Mouse (Mus musculus) left cerebral cortex, adult 2 months (tissue): ENCODE results near the gene Btla. TPM values are rescaled to one million over a fixed set of nuclear protein-coding genes. Genes with fewer than 3 reads are reported as not detected.
A peak's percentile ranks its signal among the peaks of the same experiment; 100 is the strongest.

ENCODE experiments used
- DNase-seq, 2 experiments: peaks; one replicate each; pipeline ENCODE4 v3.0.0; 2021 to 2022; ENCODE audit warnings: low spot score in 2 of 2, mixed read lengths in 1 of 2; ENCODE audit errors: extremely low spot score in 1 of 2
- H3K27ac ChIP-seq: fragments of 200-600 bp; 2 replicates; pipeline ENCODE4 v1.8.1; 2022
- H3K4me3 ChIP-seq: fragments of 200-600 bp; 2 replicates; pipeline ENCODE4 v1.8.1; 2022
- CTCF ChIP-seq: fragments of 200-600 bp; IDR thresholded peaks from 2 replicates; pipeline ENCODE4 v1.8.1; 2022; ENCODE audit warnings: antibody characterized with exemption, mild to moderate bottlenecking, moderate library complexity
- intact Hi-C: fragments of 180-260 bp; cut with DNase I; formaldehyde crosslinking; loops from one replicate; pipeline ENCODE4 v1.15.1; 2025
- long read RNA-seq, 2 experiments: library from polyadenylated mRNA; stranded (forward); transcript quantifications; one replicate each; pipeline ENCODE4 v2.0.0; 2021; ENCODE audit warnings: borderline mapping rate in 2 of 2
- total RNA-seq, 2 experiments: library from RNA; stranded (reverse); gene quantifications; 2 replicates each; pipeline ENCODE4 v1.2.3; 2021

The Btla gene
- under 1 TPM; 0.28 to 0.54 TPM for total RNA-seq
- long read RNA-seq, experiment 1 = 0 reads
- long read RNA-seq, experiment 2 = 0 reads

DNA sequence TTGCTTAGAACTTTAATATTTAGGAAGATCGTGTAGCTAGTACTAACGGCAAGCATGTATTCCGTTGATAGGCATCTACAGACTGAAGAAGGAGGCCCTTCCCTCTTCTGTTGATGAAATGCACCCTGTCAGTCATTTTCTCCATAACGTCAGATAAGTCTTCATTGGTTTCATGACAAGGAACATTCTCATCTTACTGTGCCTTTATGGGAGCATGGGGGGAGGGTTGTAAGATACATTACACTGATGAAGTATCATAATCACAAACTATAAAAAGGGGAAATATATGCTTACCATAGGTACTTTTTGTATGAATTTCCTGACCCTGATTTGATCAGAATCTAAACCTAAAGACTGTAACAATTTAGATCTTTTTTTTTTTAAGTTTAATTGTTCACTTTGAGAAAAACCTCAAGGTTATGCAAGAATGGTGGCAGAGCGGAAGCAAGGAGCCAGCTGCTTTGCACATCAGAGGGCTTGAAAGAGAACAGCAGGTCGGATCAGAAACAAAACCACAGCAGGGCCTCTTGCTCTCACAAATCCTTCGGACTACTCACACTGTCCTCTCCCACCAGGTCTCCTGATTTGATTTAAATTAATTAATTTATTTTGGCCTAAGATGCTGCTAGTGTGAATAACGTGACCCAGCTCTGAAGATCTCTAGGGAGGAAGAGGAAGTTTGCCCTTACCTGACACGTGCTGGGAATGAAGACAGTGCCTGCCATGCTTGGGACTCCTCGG lies at the start of gene Btla:
Gene Btla, plus strand, starts transcription at position 668 of the 741 bp plus-strand sequence.
- Histone ChIP-seq H3K27ac (no peak within 1 kb of the TSS), H3K4me3 (no peak within 1 kb of the TSS)
- DNase-seq = no peak
- intact Hi-C loops = no loop called here
- no peak for TF ChIP-seq CTCF

DNA sequence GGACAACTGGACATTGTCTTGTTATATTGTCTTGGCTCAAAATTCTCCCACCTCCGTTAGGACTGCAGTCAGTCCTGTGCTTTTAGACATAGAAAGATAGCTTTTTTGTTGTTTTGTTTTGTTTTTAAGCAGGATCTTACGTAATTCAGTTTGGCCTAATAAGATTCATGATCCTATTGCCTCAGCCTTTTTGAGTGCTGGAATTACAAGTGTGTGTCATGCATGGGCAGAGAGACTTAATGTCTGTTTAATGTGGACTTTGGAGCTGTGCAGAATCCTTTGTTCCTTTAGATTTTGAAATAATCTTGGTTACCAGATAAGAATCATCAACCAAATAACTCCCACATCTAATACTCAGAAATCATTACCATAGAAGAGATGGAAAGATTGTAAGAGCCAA lies 45.6 kb upstream of the Btla start:
- TF ChIP-seq CTCF = no peak
- Histone ChIP-seq H3K4me3 (no peak overlapping the region), H3K27ac (no peak overlapping the region)
- DNase-seq = no peak
- intact Hi-C loops = no loop called here

DNA sequence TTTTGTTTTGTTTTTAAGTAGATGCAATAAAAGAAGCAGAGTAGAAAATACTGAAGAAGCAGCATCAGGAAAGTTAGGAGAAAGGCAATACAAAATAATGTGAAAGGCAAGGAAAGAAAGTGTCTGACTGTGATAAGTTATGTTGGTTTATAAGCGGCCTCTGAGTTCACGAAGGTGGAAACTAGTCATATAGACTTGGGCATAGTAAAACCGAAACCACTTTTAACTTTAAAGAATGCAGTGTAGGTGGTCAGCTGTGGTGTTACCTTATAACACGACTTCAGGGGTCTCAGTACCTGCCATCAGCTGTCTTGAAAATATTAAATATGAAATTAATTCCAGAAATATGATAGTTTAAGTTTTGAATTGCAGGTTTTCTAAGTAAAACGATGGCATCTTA lies 42.3 kb upstream of the Btla start:
- DNase-seq = no peak
- Histone ChIP-seq H3K27ac (no peak overlapping the region), H3K4me3 (no peak overlapping the region)
- intact Hi-C loops = no loop called here
- no peak for TF ChIP-seq CTCF

DNA sequence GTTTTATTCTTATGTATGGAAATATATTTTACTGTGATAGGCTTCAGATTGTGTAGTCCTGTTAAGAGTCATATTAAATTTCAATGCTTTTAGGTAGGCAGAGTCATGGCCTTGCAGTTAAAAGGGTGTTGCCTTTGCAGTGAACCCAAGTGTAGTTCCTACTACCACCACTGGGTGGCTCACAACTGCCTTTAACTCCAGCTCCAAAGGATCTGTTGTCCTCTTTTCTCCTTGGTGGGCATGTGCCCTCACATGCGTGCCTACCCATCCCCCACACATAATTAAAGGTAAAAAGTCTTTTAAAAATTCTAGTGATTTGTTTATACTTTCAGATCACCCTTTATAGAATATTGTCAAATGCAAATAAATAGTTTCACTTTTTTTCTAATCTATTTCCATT lies 31.5 kb upstream of the Btla start:
- intact Hi-C loops = no loop called here
- peak; percentile 98 for TF ChIP-seq CTCF
- Histone ChIP-seq H3K27ac (no peak overlapping the region), H3K4me3 (no peak overlapping the region)
- peak; percentile 71 to 77 for DNase-seq

DNA sequence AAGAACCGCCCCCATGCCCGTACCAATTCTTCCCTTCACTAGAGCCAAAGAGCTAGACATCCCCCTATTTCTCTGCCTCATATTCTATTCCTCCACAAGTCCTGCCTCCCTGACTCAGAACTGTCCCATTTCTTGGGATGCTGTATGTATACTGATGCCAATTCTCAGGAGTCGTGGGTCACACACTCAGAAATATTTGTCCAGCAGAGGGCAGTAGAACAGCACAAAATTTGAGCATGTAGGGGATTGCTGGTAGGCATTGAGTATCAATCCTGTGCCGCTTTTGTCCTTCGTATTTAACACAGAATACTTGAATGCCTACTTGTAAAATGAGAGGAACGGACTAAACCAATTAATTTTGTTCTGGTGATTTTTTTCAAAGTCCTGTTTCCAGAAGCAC lies 27.3 kb upstream of the Btla start:
- Histone ChIP-seq H3K4me3 (no peak overlapping the region), H3K27ac (no peak overlapping the region)
- DNase-seq = peak; percentile 52 to 61
- intact Hi-C loops = loop anchor here (1.0 to 5.0 kb wide), 4 partner anchors 216 to 480 kb away; no protein-coding TSS in a partner anchor
- TF ChIP-seq CTCF = peak; percentile 69

DNA sequence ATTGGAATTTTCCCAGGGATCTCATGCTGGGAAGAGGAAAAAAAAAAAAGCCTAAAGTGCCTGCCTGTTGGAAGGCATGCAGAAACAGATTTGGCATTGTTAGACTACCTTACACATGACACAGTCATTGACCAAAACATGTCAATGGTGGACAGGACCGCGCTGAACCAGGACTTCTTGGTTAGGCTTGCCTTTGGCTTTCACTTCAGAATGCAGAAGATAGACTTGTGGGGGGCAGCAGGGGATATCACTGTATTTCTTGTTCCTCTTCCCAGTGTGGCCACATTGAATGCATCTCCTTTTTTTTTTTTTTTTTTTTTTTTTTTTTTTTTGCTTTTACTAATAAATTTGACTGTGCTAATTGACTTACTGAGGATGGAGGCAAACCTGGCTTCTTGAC lies 22.7 kb upstream of the Btla start:
- no peak for DNase-seq
- H3K27ac ChIP-seq = no peak overlapping the region
- H3K4me3 ChIP-seq = no peak overlapping the region
- TF ChIP-seq CTCF = no peak
- intact Hi-C loops = no loop called here

DNA sequence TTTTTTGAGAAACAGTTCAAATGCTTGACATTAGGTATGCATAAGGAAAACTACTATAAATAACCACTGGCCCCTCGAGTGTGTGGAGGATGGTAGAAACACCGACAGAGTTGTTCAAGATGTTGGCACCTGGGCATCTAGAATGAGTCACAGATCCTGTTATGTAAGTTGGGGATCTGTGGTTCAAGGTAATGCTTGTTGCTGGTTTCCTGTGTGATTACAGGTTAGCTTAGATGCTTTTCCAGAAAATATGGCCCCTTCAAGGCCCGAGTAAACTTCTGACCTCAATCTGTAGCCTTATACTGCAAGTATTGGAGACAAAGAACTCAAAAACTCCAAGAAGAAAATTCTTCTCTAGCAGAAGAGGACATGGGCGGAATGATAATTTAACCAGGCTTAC lies 19.7 kb upstream of the Btla start:
- H3K27ac ChIP-seq = no peak overlapping the region
- no peak for TF ChIP-seq CTCF
- intact Hi-C loops = no loop called here

DNA sequence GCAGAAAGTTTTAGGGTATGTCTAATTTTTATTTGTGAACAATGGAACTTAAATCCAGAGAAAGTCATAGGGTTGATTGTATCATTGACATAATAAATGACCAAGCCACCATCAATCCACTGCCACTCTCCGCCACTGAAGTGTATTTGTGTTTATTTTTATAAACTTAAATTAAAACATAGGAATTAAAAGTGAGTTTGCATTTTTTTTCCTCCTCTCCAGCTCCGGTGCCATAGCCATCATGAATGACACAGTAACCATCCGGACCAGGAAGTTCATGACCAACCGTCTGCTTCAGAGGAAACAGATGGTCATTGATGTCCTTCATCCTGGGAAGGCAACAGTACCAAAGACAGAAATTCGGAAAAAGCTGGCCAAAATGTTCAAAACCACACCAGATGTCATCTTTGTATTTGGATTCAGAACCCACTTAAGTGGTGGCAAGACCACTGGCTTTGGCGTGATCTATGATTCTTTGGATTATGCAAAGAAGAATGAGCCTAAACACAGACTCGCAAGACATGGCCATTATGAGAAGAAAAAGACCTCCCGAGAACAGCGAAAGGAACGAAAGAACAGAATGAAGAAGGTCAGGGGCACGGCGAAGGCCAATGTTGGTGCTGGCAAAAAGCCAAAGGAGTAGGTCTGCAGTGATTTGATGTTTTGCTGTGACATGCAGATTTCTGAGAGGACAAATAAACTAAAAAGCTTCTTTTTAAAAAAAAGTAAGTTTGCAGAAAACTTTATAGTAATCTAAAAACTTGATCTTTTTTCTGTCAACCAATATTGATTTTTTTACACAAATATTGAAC lies 19.1 kb upstream of the Btla start:
- TF ChIP-seq CTCF = no peak
- Histone ChIP-seq H3K27ac (no peak overlapping the region), H3K4me3 (no peak overlapping the region)
- DNase-seq = no peak
- intact Hi-C loops = no loop called here

More for the DNA sequence above, 19.7 kb upstream of the Btla start:
- no peak for DNase-seq
- H3K4me3 ChIP-seq = no peak overlapping the region

DNA sequence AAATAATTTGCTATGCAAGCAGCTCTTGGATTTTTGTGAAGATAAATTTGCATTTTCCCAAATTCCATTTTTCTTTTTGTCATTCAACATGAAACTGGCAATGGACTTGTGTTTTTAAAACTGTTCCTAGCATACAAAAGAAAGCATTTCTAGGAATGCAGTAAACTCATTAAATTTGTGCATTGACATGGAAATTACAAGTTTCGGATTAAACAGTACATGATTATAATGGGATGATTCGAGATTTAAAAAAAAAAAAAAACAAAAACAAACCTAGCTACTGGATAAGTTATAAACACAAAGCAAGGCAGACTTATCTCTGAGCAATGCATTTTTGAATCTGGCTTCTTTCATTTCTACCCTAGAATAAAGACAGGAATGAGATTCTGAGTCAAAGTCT lies 2.1 kb upstream of the Btla start:
- no peak for DNase-seq
- intact Hi-C loops = no loop called here
- TF ChIP-seq CTCF = no peak
- no peak overlapping the region for H3K4me3 ChIP-seq
- no peak overlapping the region for H3K27ac ChIP-seq

DNA sequence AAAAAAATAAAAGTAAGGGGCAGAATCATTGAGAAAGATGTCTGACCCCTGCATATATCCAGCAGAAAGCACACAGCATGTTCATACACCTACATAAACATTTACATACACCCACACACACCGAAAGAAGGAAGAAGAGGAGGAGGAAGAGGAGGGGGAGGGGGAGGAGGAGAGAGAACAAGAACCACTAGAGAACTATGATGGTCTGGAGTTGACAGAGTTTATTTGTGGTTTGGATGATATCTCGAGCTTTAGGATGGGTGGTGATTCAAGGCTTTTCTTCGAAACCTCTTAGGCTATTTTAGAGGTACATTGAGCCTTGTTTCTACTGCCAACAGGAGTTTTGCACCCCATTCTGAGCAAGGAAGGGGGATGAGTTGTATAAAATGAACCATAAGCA lies 1.3 kb upstream of the Btla start:
- TF ChIP-seq CTCF = no peak

DNA sequence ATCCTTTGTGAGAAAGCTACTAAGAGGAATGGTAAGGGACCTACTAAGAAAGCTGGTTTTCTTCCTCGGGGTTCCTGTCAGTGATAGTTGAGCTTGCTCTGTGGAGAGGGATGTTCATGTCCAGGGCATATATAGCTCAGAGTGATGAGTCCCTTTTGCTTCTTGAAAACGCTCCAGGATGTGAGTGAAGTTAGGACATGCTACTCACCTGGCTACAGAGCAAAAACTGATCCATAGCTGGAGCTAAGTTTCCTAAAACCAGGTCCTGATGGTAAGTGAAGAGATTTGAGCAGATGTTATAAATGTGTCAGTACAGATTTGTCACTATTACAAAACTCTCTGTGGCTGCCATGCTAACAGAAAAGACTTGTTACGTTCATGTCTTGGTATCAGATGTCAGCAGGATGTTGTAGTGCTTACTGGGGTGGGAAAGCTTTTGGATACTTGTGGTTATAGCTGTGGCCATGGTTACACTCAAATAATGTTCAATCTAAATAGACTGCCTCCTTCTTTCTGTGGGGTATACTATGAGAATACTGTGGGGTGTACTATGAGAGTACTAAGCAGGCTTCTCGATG lies 405 bp downstream of the Btla start:
- intact Hi-C loops = no loop called here

More for the DNA sequence above, 1.3 kb upstream of the Btla start:
- intact Hi-C loops = no loop called here
- no peak overlapping the region for H3K4me3 ChIP-seq
- no peak overlapping the region for H3K27ac ChIP-seq
- DNase-seq = no peak

DNA sequence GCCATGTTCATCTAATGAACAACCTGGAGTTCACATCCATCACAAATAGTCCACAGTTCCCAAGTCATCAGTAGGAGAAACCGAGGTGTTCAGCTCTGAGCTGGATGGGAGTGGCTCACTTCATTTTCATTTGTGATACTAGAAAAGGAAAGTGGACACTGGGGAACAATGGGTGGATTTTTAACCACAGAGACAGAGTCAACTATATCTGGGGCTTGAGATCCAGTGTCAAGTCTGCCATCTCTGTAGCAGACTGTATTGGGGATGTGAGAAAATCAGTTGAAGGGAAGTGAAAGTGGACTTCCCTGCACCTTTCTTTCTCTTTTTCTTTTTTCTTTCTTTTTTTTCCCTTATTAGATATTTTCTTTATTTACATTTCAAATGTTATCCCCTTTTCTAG lies 2.9 kb downstream of the Btla start:
- intact Hi-C loops = no loop called here
- H3K27ac ChIP-seq = no peak overlapping the region
- H3K4me3 ChIP-seq = no peak overlapping the region
- TF ChIP-seq CTCF = no peak
- no peak for DNase-seq

More for the DNA sequence above, 405 bp downstream of the Btla start:
- Histone ChIP-seq H3K4me3 (no peak overlapping the region), H3K27ac (no peak overlapping the region)
- DNase-seq = no peak
- TF ChIP-seq CTCF = no peak
